ENCODE assay signal across 15 mouse cellular contexts in the genomic region with DNA sequence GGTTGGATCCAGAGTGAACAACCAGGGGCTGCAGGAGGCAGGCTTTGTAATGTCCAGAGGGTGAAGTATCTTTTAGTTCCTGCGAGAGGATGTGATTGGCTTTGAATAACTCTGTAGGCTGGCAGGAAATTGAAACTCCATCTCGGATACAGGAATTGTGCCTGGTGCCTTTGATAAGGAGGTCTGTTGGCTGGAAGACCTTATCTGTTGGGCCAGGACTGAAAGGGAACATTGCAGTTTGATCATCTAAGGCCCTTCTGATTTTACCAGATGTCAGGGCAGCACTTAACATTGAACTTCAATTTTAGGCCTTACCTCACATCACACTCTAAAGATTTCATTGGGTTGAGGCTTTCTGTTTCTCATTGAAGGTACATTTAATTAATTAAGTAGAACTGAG.
"Had no signal": no experiment of that assay in that cellular context is flagged by ENCODE, and none has a peak within 500 bp of the region (broad histone marks: within the 10 kb centered on the region; RNA-seq: fewer than 3 reads in every experiment).

No protein-coding gene starts in this region.

- H3K9me3 ChIP-seq: liver, embryonic 13.5 days; lung, embryonic 15.5 days; midbrain, embryonic 13.5 days; midbrain, embryonic 15.5 days; neural tube, embryonic 12.5 days had no signal

- H3K4me3 ChIP-seq: liver, embryonic 13.5 days; lung, embryonic 15.5 days; midbrain, embryonic 13.5 days; midbrain, embryonic 15.5 days; neural tube, embryonic 12.5 days had no signal

- H3K27ac ChIP-seq: liver, embryonic 13.5 days; lung, embryonic 15.5 days; macrophage; midbrain, embryonic 13.5 days; midbrain, embryonic 15.5 days; neural tube, embryonic 12.5 days had no signal

- H3K27me3 ChIP-seq: liver, embryonic 13.5 days; lung, embryonic 15.5 days; midbrain, embryonic 13.5 days; midbrain, embryonic 15.5 days; neural tube, embryonic 12.5 days had no signal

- H3K4me2 ChIP-seq: liver, embryonic 13.5 days; lung, embryonic 15.5 days; midbrain, embryonic 11.5 days; midbrain, embryonic 13.5 days; midbrain, embryonic 15.5 days; neural tube, embryonic 12.5 days had no signal

- ATAC-seq: lung, postnatal 0 days; midbrain, embryonic 13.5 days; midbrain, embryonic 15.5 days had no signal

- H3K36me3 ChIP-seq: liver, embryonic 13.5 days; lung, embryonic 15.5 days; midbrain, embryonic 13.5 days; midbrain, embryonic 15.5 days; neural tube, embryonic 12.5 days had no signal

- H3K4me1 ChIP-seq: liver, embryonic 13.5 days; lung, embryonic 15.5 days; midbrain, embryonic 13.5 days; midbrain, embryonic 15.5 days; neural tube, embryonic 12.5 days had no signal

- DNase-seq: liver, embryonic 13.5 days; lung, adult 18-20 months; lung, postnatal 14 days; lung, postnatal 36 days; right cerebral cortex, postnatal 14 days; thymus, adult 18-20 months; thymus, postnatal 14 days; thymus, postnatal 36 days had no signal

- H3K9ac ChIP-seq: liver, embryonic 13.5 days; lung, embryonic 15.5 days; midbrain, embryonic 13.5 days; midbrain, embryonic 15.5 days; neural tube, embryonic 12.5 days had no signal
